Mouse (Mus musculus) spleen, embryonic (tissue): ENCODE data around the gene Rbms1.

ENCODE experiments used
- CTCF ChIA-PET: fragments of 350-600 bp; sonication (Branson Sonifier 250); formaldehyde crosslinking; loops from one replicate; lab custom pipeline; 2022; lab: Charles Lee

The Rbms1 gene

DNA sequence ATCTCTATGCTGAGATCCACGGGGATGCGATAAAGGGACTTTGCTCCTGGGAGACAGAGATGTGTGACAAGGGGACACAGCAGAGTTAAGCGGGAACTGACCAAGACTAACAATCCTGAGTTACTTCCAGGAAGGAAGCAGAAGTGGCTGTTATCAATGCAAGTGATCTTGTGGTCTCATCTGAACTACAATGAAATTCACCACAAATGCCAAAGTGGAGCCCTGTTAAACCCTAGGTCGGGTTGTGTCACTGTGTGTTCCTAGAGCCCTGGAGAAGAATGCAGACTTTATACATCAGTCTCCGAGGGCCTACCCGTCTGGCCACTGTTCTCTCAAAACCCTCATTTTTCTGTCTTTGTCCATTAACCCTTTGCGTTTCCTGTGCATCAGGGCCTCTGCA is 248.5 kb downstream of the Rbms1 start:
- CTCF ChIA-PET, result no interaction called here

DNA sequence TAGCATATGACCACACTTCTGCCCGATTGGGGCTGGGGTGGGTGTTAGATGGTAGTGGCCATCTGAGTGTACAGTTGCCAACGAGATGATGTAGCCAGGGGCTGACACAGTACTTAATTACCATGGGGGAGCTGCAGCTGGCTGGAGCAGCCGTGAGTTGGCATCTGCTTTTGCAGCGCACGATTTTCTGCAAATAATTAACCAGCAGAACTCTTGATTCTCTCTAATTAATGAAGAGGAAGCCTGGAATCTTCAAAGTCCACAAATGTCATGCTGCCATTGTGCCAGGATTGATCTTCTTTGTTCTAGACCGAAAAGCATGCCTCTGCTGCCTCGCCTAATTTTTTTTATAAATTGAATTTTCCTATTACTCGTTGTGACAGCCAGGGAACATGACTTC is 249.1 kb downstream of the Rbms1 start:
- CTCF ChIA-PET, result no interaction called here

DNA sequence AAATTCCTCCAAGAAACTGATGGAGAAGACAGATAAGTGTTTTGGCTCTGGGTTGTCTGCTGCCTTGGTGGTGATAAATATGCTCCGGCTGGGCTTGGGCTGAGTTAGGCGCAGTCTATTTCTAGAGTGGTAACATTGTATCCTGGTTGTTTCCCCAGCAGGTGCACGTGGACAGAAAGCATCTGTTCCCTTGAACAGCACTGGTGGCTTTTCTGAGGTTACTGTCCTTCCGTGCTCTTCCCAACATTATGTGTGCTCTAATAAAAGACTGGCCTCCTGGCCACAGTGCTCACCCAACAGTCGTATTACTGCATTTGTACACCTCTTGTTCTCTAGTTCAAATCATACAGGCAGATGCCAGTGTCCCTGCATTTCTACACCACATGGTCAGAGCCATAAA is 250.1 kb downstream of the Rbms1 start:
- CTCF ChIA-PET, result no interaction called here

GRCm38 (mm10) chr2:60712483-60712882 is 250.5 kb downstream of the Rbms1 start:
- CTCF ChIA-PET, result no interaction called here

DNA sequence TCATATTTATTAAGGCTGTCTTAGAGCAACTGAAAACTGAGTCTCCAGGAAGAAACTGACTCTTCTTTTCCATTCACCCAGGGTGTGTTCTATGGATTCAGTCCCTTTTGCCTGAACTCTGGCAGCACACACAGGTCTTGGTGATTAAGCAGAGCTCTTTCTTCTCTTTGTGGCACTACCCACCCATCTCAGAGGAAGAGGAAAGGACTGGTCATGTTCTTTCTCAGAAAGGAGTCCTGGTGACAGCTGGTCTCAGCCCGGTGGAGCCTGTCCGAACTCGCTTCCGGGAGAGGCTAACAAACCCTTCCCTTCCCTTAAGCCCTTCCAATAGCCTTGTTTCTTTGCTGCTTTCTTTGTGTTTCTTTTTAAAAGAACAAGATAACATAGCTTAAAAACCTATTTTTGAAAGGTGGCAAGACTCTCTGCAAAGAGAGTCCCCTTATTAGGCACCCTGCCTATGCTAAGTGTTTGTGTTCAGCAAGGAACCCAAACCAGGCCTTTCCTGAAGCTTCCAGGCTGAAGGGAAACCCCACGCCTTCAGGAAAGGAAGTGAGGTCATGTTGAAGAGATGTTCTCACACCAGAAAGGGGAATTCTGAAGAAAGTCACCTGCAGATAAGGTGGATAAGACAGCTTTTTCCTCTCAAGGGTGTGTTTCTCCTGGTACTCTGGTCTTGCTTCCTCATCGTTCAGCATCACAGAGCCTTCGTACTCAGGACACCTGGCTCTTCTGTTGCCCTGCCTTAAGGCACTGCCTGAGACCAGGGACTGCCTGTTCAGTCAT is 251.7 kb downstream of the Rbms1 start:
- CTCF ChIA-PET, result no interaction called here

DNA sequence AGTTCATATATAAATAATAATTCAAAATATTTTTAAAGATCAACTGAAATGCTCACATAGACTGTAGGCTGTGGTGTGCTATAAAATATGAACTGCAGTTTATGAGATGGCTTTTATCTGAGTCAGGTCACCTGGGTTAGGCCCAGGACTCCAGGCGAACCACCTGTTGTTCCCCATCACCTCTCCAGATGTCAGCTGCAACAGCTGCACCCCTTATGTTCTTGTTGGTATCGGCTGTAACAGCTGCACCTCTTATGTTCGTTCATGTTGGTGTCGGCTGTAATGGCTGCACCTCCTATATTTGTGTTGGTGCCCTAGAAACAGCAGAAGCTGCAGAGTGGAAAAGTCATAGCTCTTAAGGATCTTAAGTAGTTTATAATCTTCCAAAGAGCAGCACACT is 252.7 kb downstream of the Rbms1 start:
- CTCF ChIA-PET, result no interaction called here

DNA sequence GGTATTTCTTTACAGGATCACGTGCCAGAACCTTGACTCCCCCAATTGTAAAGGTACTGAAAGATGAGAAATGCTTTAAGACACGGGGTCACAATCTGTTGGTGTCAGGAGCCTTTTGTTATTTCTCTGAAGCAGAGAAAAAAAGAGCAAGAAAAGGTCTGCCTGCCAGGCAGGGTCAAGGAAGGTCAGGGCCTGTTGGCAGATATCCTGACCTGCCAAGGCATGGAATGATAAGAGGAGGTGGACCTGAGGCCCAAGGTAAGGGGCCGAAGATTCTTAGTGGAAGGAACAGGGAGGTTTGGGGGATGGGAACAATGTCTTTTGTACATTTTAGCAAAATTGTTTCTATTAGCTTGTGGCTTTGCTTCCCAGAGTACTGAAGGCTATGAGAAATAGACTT is 254.3 kb downstream of the Rbms1 start:
- CTCF ChIA-PET, result no interaction called here

DNA sequence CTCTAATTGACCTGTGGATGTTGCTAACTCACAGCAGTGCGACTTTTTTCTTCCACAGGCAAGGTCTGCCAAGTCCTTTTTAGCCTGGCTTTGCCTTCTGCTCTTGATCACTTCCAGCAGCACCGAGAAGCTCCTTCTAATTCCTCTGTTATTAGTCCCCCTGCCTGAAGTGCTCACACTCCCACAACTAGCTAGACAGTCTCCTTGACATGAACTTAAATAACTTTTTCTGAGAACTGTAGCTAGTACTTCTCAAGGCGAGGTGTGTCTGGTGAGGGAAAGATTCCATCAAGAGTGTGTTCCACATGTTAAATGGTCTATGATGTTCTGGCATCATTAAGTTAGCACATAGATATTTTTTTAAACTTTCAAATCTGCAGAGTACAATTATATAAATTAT is 256.1 kb downstream of the Rbms1 start:
- CTCF ChIA-PET, result interaction anchor here (0.6 kb wide), 1 partner anchor 24 kb away, joined by 4 read pairs; no protein-coding TSS in a partner anchor

- CTCF ChIA-PET, result no interaction called here
These were observed 257.6 kb downstream of the Rbms1 start for GRCm38 (mm10) chr2:60705426-60705825.

DNA sequence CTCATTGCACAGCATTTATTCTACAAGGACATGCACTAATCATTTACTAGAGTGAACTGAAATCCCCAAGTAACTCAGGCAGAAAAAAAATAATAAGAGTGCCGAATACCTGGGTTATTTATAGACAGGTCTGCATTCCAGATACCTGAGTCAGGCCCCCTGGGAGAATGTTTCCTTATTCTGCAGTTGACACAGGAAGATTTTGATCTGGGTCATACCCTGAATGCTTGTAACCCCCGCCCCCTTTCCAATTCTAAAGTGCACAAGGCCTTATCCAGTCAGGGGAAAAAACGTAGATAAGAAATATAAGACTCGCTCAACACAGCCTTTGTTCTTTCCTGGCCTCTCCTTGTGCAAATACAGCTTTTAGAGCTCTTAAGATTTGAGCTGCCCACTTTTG is 259.7 kb downstream of the Rbms1 start:
- CTCF ChIA-PET, result no interaction called here

- CTCF ChIA-PET, result no interaction called here
These were observed 262.0 kb downstream of the Rbms1 start for GRCm38 (mm10) chr2:60700956-60701355.
